Mouse (Mus musculus) urinary bladder, postnatal 4 days (tissue): ENCODE results near the gene Ildr1.

Experiments used
- DNase-seq, 2 experiments: peaks; one replicate each; pipeline ENCODE4 v3.0.0; 2021 to 2022; ENCODE audit warnings: low spot score in 2 of 2

The Ildr1 gene

DNA sequence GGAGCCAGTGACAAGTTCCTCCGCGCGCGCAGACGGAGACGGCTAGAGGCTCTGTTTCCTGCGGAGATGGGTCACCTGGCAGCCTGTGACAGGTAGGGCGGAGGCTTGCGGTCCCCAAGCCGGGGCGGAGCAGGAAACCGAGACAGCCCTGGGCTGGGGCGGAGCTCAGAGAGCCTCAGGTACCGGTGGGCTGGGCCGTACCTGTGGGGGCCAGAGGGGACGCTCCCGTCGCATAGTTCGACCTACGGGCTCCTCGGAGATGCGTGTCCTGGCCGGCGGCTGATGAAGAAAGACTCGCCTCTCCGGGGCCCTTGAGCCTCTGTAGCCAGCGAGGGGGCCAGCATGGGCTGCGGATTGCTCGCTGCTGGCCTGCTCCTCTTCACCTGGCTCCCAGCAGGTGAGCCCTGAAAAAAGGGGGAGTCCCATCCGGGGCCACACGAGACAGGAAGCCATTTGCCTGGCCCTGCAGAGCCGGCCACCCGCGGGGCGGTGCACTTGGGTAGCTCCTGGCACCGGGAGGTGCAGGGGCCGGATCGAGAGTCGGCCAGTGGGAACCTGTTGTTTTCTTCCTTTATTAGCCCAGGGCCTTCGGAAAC lies at the start of gene Ildr1:
Gene Ildr1 (plus strand): TSS at position 161 of the 596 bp plus-strand sequence.
- DNase-seq, result peak in 1 of 2 experiments; percentile 51

DNA sequence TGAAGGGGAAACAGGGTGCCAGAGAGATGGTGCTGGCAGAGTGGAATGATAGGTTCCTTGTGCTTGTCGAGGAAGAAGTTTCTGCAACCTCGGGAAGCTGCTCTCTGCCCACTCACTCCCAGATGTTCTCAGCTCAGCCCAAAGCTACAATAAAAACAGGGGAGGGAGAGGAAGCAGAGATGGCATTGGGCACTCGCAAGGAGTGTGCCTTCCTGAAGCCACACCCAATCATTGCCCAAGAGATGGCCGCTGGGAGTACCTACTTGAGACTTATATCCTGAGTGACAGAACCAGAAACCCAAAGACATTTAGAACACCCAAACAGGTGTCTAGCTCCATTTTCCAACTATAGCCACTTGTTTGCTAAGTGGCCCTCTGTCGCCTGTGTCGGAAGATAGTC lies 48.7 kb upstream of the Ildr1 start:
- DNase-seq, result no peak

DNA sequence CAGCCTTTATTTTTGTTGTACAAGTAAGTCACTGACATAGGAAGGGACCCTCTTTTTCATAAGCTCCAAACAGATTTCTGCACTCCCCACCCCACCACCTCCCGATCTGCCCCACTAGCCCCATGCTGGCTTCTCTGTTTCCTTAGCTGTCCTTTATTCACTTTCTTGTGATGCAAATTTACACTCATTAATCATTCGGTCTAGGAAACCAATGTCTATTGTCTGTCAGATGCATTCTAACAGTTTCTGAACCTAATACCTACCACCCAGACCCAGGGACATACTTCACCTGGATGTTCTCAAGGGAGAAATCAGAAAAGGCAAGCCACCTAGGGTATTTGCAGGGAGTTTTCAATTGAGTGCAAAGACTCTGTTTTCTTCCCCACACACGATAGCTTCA lies 44.5 kb upstream of the Ildr1 start:
- no peak for DNase-seq

DNA sequence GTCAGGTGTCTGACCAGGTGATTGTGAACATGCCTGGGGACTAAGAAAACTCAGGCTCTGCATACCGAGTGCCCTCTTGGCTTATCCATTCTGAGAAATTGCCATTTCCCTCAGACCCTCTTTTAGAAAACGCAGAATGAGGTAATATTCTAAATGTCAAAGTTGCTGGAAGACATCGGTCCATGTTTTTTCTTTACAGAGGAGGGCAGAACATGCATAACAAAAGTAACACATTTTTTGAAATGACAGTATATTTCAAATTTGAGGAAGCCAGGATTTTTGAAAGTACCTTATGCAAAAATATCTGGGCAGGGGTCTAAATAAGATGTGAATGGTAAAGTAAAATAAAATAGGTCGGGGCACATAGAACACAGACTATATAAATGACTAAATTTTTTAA lies 43.3 kb upstream of the Ildr1 start:
- no peak for DNase-seq

DNA sequence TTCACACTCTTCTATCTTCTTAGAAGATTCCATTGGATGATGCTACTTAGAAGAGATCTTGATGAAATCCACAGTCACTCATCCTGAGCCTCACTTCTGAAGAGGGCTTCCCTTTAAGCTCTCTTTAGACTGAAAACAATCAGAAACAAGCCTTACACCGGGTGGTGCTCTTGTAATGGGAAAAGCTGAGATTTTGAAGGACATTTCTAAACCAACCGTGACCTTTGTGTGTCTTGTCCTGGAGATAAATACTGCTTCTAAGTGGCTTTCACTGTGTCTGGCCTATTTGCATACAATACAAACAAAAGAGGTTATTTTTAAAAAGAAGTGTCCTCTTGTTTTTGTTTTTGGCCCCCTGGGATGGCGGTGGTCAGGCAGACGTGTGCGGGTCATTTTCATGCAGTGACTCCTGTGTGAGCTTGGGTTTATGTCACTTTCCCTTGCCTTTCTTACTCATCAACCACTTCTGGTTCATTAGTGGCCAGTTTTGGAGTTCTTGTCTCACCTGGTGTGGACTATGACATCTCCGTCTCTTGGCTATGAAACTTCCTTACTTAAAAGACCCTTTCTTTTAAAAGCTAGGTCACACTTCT lies 42.5 kb upstream of the Ildr1 start:
- no peak for DNase-seq

DNA sequence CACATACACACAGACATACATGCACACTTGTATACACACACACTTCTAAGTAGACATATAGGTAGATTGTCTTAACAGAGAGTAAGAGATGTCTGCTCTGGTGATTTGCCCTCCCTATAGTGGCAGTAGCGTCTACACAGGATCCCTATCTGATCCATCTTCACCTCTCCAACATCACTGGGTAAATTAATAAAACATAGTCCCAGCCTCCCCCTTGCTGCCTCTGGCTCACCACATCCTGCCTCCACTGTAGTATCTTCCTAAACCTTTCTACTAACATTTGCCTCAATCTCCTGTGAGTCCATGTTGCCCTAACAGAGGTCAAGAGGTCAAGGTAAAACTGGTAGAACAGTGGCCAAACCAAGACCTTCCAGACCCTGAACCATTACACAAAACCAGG lies 38.6 kb upstream of the Ildr1 start:
- no peak for DNase-seq

DNA sequence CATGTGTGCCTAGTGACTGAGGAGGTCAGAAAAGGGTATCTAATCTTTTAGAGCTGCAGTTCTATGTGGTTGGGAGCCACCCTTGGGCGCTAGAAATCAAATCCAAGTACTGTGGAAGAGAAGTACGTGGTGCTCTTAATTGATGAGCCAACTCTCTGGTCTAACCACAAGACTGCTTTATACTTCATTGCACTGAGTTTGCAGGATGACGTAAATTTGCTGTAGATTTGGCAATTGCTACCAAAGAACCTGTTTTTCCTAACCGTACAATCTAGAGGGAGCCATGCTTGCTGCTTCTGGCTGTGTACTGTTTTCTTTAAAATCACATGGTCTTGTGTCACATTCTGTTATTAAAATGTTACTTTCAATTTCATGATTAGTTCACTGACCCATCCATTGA lies 37.9 kb upstream of the Ildr1 start:
- DNase-seq, result no peak

DNA sequence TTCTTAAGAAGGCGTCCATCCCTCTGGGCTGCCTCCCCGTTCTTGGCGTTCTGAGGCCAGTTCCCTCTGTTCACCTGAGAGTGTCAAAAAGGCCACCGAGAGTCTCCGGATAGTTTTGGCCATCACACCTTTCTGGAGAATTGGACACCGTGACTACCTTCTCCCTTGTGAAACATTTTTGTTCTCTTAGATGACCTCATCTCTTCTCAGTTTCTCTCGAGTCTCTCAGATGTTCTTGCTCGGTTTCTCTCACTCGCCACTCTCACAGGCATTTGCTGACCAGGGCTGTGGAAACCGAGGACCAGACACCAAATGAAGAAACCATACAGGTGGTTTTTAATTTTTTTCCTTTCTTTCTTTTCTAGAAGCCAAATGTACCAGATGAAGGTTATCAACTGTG lies 32.4 kb upstream of the Ildr1 start:
- DNase-seq, result no peak

DNA sequence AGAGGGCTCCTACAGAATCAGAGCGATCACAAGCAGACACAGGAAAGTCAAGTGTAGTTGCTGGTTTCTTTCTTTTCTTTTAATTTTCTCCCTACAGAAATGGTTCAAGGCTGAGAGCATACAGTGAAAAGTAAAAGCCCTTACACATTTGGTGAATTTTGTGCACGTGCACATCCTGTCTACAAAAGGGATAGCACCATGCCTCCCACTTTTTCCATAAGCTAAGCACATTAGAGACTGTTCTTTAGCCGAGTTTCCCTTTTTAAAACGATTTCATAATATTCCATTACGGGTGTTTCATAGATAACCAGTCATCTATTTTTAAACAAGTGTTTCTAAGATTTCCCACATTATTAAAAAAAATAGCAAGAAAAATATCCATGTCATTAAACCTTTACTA lies 30.3 kb upstream of the Ildr1 start:
- DNase-seq, result no peak

DNA sequence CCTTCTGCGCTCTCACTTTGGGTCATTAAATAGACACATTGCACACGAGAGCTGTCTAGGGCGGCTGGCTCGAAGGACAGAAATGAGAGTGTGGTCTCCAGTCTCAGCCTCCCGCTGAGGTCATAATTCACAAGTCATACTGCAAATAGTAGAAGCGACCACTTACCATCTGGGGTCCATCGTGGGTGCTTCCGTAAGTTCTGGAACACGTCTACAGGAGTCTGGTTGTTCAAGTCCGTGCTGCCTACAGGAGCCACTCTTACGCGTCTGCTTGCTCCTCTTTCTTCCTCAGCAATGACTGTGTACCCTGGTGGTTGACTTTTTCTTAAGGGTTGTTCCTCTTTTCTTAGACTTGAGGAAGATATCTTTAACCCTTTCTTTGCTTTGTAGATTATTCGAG lies 28.0 kb upstream of the Ildr1 start, which contains the start of gene Cd86:
Gene Cd86 (minus strand): TSS at position 300 of the 400 bp plus-strand sequence.
- no peak for DNase-seq

DNA sequence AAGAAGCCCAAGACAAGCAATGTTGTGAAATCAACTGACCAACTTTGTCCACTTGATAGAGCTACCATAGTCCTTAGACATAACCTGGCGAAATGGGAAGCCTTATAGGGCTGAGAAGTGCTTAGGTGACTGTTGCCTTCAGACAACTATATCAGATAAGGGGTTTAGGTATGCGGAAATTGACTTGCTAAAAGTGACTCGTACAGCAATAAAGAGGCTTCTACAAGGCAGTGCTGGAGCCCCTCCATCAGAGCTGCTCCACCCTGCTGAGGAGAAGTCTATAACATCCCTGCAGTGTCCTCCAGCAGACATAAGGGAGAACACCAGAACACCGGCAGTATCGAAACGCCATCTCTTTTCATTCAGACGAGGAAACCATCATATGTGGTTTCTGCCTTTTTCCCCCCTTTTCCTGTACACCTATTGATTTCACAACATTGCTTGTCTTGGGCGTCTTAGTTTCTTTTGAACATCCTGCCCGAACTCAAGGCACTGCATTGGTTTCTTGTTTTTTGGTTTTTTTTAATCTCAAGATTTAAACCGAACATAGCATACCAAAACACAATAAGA lies 27.2 kb upstream of the Ildr1 start:
- DNase-seq, result no peak

DNA sequence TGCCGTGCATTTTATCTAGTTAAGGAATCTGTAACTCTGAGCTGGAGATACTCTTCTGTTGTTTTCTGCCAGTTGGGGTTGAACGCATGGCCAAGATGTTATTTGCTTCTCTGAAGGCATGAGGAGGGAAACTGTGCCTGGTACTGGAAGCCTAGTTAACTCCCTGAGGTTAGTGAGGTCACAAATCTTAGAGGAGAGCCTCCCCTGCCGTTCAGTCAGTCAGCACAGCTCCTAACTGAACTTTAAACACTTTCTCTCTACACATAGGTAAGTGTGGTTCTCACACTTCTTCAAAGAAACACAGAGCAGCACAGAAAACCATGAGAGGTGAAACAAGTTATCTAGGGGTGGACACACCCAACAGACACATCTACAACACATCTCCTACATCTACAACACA lies 23.2 kb upstream of the Ildr1 start:
- no peak for DNase-seq

DNA sequence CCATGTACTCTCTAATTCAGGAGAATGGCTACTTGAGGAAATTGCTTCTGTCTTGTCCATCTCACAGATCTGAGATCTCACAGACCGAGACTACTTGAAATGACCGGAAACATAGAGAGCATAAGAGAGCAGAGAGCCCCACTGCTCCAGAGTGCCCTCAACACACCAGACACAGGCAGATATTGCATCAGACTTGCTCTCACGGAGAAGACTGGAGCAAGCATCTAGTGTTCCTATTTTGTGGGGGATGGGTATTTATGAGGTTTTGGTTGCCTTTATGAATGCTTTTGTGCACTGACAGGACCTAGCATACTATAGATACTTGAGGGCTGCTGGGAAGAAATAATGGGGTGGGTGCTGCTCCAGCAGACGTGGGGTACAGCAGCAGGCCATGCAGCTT lies 20.6 kb upstream of the Ildr1 start:
- DNase-seq, result no peak

DNA sequence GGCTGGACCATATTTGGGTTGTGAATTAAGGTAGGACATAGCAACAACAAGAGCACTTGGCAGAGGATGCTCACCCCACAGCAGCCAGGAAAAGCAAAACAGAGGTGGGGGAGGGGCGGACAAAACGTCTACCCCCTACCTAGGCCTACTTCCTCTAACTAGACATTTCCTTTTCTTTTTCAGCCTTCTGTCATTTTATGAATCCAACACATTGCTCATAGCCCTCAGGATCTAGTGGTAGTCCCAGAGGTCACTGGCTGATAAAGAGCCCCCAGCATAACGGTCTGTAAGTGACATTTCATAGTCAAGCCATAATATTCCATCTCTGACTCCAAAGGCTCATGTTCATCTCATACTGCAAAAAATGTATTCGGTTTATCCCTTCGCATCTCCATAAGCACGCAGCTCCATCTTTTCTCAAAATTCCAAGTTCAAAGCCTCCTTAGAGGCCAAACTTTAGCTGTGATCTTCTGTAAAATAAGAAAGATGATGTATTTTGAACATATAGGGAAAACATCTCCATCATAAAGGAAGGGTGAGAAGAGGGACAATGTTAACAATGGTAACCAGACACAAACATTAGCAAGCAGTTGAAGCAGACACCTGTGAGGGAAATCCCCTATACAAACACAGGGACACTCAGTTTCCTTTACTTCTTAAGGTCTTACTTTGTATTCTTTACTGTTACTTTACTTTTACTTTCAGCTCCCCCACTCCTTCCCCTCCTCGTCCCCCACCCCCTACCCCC lies 19.1 kb upstream of the Ildr1 start:
- DNase-seq, result no peak

DNA sequence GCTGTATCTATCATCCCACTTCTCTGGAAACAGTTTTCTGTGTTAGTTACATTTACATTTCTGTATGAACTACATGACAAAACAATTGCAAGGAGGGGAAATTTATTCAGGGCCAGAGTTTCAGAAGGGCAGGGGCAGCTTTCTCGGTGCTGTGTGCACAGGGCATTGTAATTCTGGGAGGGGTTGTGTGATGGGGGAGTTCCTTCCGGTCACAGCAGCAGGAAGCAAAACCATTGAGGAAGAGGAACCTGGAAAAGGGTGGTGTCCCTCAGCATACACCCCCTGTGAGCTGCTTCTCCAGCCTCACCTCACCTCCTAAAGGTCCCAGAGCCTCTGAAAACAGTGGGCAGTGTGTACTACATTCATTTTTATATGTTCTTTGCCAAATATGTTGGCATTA lies 18.5 kb upstream of the Ildr1 start:
- no peak for DNase-seq

DNA sequence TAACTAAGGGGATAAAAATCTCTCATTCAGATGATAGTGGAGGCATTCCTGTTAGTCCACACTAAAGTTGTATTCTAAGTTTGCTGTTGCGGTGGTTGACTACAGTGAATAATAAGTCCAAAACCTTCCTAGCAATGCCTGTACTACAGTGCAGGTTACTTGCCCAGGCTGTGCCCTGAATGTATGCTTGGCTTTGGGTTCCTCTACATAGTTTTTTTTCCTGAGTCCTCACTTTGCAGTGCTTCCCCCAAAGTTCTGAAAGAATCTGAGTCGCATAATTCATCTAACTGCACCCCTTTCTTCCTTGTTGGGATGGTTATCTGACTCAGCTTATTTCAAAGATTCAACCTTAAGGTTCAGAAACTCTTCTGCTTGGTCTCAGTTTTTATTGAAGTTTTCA lies 17.9 kb upstream of the Ildr1 start:
- no peak for DNase-seq

DNA sequence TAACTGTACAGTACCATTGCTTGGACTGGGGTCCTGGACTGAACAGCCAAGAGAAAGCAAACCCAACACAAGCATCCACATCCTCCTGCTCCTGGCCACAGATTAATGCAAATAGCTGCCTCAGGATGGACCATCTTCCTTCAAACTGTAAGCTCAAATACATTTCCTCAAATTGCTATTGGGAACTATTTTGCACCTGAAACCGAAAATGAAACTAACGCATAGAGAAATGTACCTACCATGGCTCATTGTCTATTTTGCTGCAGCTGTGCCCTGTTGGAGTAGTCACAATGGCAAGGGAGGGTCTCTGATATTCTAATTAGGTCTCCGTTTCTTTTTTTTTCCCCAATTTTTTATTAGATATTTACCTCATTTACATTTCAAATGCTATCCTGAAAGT lies 11.9 kb upstream of the Ildr1 start:
- DNase-seq, result no peak

DNA sequence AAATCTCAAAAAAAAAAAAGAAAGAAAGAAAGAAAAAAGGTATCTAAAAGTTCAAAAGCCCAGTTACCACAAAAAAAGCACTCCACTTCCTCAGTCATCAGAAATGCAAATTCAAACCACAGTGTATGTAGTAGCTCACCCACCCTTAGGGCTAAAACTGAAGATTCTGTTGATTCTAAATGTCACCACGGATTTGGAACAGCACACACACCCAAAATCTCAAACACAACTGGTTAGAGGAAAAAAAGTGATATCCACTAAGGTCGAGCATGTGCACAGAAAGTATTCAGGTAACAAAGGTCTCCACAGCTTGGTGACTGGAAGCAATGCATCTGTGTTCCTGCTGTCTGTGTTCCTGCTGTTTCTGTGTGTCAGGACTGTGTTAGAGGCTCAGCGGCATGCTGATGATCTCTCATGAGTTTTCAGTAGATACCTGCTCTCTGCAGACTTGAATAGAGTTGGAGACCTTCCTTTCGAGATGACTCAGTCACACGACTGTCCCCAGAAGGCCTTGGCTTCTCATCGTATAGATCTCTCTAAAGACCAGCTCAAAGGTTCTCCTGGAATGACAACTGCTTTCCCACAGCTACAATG lies 9.4 kb upstream of the Ildr1 start:
- DNase-seq, result no peak

DNA sequence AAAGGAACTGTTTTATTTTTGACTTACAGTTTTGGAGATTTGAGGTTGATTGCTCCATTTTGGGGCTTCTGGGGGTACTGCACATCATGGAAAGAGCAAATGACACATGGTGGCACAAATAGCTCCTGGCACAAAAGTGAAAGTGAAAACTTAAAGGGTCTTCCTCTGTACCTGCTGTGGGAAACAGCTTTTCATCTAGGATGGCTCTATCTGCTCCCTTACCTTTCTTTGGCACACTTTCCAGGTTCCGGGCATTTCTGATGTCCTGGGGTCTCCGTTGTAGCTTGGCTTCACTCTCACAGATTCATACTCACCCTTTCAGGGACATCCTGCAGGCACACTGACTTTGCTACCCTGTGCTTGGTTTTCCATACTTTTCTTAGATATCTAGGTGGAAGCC lies 5.7 kb upstream of the Ildr1 start:
- no peak for DNase-seq

DNA sequence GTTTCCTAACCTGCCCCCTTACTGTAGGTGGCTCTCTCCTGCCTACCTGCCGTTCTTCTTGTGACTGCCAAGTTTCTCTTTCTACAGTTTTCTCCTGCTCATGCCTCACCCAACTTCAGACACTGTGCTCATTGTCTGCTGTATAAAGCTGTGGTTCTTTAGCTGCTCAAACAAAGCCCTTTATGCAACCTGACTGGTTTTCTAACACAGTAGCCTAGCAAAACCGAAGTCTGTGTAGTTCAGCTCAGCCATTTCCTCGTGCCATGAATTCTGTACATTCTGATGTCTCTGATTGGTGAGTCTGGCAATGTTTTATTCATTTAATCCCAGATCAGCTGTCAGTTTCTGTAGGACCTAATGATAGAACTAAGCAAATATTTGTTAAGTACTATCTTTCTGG lies 2.3 kb upstream of the Ildr1 start:
- DNase-seq, result no peak

DNA sequence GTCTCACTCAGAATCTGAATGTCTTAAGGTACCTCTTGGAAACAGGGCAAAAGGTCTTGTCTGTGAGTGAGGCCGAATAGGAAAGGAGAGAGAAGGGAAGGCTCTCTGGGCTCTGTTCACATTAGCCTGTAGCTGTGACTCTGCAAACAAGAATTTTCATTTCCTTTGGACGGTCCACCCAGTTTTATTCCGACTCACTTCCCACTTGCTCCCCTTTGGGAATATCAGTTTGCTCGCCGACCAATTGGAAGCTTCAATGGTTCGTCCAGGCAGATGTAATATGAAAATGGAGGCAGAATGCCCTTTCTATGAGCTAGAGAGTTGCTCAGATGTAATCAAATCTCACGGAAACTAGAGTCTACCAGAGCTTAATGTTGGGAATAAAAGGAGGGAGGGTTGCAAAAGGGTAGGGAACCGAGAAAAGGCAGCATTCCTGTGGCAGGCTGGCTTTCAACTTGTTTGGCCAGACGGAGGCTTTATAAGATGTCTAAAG lies 1.1 kb downstream of the Ildr1 start:
- DNase-seq, result no peak

DNA sequence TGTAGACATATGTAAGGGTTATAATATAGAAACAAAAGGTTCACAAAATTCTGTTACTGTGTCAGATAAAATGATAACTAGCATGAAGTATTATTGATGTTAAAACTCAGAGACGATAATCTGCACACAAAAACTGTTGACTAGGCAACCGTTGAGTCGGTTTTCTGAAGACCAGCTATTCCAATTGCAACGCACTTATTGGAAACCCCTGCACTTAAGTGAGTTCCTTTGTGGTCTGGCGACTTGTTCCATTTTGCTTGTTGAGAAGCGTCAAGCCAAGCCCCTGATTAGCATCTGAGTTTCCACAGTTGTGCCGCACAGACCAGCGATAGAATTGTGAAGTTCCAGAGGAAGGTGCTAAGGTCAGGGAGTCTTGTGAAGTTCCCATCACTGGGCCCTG lies 3.6 kb downstream of the Ildr1 start:
- no peak for DNase-seq
